Mouse (Mus musculus) ovary, postnatal 10 days (tissue): ENCODE measurements around the gene Dhrs3.

ENCODE experiments used
- DNase-seq: peaks from one replicate; pipeline ENCODE4 v3.0.0; 2022; ENCODE audit warnings: low spot score

The Dhrs3 gene

GRCm38 (mm10) chr4:144892133-144892936, at the start of gene Dhrs3:
Gene Dhrs3 (plus strand): TSS chr4:144892827.
- DNase-seq, result peak; percentile 63

DNA sequence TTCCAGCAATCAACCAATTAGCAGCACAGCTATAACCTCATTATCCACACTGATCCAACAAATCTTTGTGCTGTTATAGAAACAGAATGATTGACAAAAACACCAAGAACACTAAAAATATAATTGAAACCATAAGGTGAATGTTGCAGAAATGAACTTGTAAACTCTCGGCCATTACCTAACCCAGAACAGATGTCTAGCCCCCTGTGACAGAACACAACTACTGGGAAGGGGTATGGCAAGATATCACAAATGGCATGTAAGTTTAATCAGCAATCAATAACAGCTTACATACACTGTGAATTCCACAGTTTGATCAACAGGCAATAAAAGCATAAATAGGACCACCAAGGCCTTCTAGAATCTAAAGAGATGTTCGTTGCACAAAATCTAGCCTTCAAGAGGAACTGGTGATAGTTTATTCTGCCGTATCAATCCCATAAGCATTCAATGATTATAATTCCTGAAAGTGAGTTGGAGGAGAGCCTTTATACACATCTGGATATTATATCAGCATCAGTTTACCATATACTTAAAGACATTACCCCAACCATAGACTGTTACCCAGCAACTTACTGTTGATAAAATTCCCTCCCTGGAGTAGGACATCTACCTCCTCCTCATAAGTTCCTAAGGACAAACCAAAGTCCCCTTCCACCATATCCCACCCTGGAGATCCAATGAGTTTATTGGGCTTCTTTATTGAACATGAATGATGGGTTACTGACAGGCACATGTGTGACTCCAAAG, 30.7 kb upstream of the Dhrs3 start:
- no peak for DNase-seq

GRCm38 (mm10) chr4:144867926-144868325, 24.7 kb upstream of the Dhrs3 start:
- DNase-seq, result no peak

DNA sequence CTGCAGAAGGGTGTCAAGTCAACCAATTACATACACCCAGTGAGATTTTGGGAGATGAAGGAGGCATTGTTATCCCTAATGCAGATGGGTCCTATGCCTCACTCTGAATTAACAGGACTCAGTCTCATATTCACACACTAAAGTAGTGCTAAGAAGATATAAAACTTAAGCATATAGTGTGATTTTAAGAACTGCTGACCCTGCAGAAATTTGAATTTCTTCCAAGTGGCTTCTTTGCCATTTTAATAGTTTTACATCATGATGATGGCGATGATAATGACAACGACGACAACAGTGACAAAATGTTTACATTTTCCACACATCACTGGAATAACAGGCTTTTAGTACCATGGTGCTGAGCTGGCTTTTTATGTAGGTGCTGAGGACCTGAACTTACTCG, 24.0 kb upstream of the Dhrs3 start:
- no peak for DNase-seq

- no peak for DNase-seq
Measured at GRCm38 (mm10) chr4:144872905-144873304, 19.7 kb upstream of the Dhrs3 start.

- no peak for DNase-seq
Measured at GRCm38 (mm10) chr4:144875576-144876093, 17.0 kb upstream of the Dhrs3 start.

GRCm38 (mm10) chr4:144879549-144879948, 13.1 kb upstream of the Dhrs3 start:
- DNase-seq, result no peak

DNA sequence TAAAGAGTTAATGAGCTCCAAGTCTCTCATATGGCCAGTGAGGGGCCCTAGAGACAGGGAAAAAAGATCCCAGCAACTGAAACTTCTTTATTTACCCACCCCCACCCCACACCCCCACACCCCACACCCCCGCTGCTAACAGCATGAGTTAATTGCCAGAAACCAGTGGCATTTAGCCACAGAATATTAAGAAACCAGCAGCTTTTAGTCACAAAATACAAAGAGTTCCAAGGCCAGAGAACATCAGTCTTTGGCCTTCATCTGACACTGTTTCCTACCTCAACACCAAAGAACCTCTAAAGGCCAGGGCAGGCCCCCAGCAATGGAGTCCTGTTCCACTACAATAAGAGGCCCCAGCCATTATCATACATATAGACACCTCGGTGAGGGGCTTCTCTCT, 11.3 kb upstream of the Dhrs3 start:
- DNase-seq, result no peak

- DNase-seq, result no peak
Measured at GRCm38 (mm10) chr4:144882881-144883331, 9.7 kb upstream of the Dhrs3 start.

GRCm38 (mm10) chr4:144886460-144886859, 6.2 kb upstream of the Dhrs3 start:
- no peak for DNase-seq

DNA sequence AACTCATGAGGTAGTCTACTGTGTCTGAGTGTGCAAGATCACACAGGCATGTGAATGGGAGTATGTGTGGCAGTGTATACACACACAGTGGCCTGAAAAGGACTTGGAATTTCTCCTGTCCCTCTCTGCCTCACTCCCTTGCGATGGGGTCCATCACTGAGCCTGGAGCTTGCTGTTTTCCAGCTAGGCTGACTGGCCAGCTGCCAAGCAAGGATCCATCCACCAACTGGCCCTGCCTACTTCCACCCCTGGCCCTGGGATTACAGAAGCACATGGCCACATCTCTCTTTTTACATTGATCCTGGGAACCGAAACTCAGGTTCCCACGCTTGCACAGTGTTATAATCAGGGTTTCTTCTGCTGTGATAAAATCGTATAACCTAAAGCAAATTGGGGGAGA, 3.9 kb upstream of the Dhrs3 start:
- DNase-seq, result no peak

- no peak for DNase-seq
Measured at GRCm38 (mm10) chr4:144889505-144890301, 2.9 kb upstream of the Dhrs3 start.

GRCm38 (mm10) chr4:144890690-144891120, 1.9 kb upstream of the Dhrs3 start:
- no peak for DNase-seq

DNA sequence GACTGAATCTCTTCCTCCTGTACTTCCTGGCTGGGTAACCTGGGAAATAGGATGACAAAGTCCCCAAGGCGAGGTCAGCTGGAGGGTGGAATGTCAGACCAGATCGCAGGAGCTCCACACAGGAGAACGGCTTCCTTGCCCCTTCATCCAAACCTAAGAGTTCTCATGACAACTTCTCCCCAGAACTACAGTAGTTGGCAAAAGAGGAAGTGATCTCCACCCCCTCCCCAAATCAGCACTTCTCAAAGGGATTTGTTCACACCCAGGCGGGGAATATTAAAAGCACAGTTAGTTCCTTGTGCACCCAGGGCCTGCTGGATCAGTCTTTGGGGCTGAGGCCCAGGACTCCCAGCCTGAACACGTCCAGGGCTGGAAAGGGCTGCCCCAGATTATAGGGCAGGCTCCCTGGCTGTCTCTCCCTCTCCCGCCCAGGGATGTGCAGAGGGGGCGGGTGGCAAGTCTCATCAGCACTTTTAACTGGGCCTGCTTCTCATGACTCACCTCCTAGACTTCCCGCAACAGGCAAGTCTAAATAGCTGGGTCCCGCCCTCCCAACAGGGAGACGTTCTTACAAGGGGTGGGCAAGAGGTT, 1.4 kb upstream of the Dhrs3 start:
- no peak for DNase-seq

DNA sequence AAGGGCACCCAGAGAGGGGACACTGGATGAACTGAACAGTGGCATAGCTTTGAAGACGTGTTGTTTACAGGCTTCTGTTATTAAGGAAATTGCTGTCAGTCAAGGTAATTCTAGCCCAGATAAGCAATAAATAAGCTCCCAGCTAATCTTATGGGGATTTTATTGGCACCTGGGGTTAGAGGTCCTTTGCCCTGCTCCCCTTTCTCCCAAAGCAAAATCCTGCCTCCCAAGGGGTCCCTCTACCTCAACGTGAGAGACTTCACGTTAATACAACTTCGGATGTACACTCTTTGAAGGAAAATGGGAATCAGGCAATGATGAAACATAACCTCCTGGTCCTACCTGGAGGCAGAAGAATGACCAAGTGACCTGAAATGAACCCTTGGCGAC, 889 bp upstream of the Dhrs3 start:
- DNase-seq, result no peak

DNA sequence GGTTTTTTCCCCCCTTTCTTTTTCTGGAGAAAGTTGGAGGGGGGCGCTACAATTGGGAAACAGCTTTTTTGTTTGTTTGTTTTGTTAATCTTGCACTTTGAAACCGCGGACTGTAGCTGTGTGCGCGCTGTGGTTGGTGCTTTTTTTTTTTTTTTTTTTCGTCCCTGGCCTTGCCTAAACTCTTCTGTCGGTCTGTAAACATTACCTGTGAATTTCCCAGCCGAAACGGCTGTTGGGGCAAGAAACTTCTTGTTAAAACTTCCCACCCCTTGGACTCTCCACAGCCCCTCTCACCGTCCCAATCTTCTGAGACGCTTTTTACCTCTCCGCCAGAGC, 278 bp downstream of the Dhrs3 start:
- DNase-seq, result no peak

GRCm38 (mm10) chr4:144893561-144894486, 1.2 kb downstream of the Dhrs3 start:
- no peak for DNase-seq

GRCm38 (mm10) chr4:144894487-144895210, 2.0 kb downstream of the Dhrs3 start:
- DNase-seq, result no peak

DNA sequence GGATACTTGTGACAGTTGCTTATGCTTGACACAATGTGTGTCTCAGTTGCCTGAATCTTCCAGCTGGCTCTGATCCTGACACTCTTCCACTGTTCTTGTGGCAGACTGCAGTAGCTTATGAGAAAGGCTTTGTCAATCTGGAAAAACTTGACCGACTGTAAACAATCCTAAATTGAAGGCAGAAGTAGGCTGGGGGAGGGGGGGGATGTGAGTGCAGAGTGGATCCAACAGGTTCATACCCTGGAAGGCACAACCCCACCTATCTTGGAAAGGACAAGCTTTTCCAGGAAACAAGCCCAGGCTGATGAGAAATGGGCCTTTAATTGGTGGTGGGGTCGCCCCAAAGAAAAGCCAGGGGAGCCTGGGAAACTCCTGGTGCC, 2.6 kb downstream of the Dhrs3 start:
- no peak for DNase-seq

DNA sequence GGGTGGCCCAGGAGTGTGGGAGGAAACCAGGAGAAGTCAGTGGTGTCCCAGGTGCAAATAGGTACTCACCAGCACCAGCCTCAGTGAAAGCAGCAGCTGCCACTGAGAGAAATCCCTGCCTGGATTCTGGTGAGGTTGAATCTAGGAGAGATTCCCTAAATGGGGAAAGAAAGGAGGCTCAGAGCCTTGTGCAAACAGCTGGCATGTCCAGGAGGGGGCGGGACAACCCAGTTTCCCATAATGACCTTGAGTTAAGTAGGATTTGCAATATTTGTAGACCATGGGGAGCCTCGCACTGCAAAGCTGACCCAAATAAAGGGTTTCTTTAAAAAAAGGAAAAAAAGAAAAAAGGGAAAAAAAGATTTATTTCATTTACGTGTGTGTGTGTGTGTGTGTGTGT, 3.7 kb downstream of the Dhrs3 start:
- no peak for DNase-seq
